Mouse (Mus musculus) erythroblast, embryonic 14.5 days (primary cell): Measurements from ENCODE around the gene Zfp239.

Experiments
- GATA1 ChIP-seq: IDR thresholded peaks from 2 replicates; pipeline ENCODE4 v1.6.1; 2012; ENCODE audit warnings: low read length, inconsistent platforms, mixed read lengths
- TAL1 ChIP-seq: IDR thresholded peaks from 3 replicates; pipeline ENCODE4 v1.6.1; 2012; ENCODE audit warnings: low read length, inconsistent platforms, mixed read lengths

- TF ChIP-seq GATA1 (peak; percentile 30; the same call in 1 of the 2 replicates), TAL1 (no peak)
Observed at GRCm38 (mm10) chr6:117862465-117862864, 565 bp downstream of the Zfp239 start.
